ENCODE assay signal across 7 mouse cellular contexts in the genomic region with DNA sequence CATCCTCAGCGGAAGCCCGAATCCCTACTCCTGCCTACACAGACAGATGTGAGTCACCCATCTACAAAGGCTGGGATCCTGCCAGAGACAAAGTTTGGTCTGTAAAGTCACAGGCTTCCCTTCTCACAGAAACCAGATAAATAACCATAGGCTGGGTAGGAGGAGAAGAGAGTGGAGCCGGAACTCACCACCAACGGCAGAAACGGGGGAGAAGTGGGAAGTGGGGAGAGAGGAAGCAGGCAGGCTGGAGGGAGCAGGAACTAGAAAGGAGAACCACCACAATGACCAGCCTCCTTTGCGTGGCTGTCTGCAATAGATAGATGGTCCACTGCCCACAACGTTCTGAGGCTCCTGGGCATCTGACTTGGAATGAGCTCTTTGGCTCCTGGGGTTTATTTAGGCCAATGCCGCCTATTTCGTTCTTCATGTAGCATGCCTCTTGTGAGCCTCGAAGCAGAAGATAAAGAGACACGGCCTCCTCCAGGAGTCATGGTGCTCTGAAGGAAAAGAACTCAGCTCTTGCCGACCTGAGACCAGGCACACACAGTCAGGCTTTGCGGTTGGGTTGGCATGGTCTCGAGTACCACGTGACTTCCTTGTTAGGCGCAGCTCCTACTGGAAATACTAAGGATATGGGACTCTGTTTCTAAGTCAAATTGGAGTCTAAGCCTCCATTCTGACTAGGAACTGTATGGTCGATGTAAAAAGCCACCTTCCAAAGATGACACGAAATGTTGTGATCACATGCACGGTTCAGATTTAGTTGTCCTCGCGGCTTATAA. TPM values are rescaled to one million over a fixed set of nuclear protein-coding genes. Genes with fewer than 3 reads are reported as not detected.
DNase-seq lines count a peak whose midpoint lies in the region; ATAC-seq and TF ChIP-seq lines count a peak whose summit lies in the region.

No protein-coding gene starts in this region.

- H3K36me3 ChIP-seq in liver, adult 2 months (ENCODE audit: control insufficient read depth, insufficient read depth, low read length): no peaks in the 10 kb centered on the region
- H3K36me3 ChIP-seq in liver, embryonic 12.5 days: no peaks in the 10 kb centered on the region

- no peak overlapping the region for H3K27ac ChIP-seq in liver, adult 2 months (replicated peaks; ENCODE audit: insufficient read depth, low read depth, low read length)
- H3K27ac ChIP-seq in liver, embryonic 12.5 days: no peak overlapping the region
- H3K27ac ChIP-seq in gastrocnemius, adult 2 months: no peak overlapping the region

- no peaks in the 10 kb centered on the region for H3K9me3 ChIP-seq in liver, embryonic 12.5 days (replicated peaks)

- no peak overlapping the region for H3K9ac ChIP-seq in liver, adult 2 months (ENCODE audit: low read depth, low read length)
- no peak overlapping the region for H3K9ac ChIP-seq in liver, embryonic 12.5 days

- intact Hi-C loops in gastrocnemius, adult 2 months (cut with DNase I): no loop called here

- H3K4me3 ChIP-seq in liver, adult 2 months (ENCODE audit: insufficient read depth, low read depth, low read length): no peak overlapping the region
- no peak overlapping the region for H3K4me3 ChIP-seq in liver, embryonic 12.5 days
- no peak overlapping the region for H3K4me3 ChIP-seq in gastrocnemius, adult 2 months

- peak; percentile 26 for DNase-seq in liver, adult 2 months (ENCODE audit: extremely low read depth, low read depth, low spot score)
- peak; percentile 70 for DNase-seq in adrenal gland, adult 8-10 months
- peak; percentile 68 for DNase-seq in layer of hippocampus, adult 9-11 months
- peak; percentile 71 for DNase-seq in right cerebral cortex, postnatal 25 days
- no peak for DNase-seq in gastrocnemius, adult 2 months
- no peak for DNase-seq in thymus, postnatal 0 days (ENCODE audit: low spot score)

- WGBS in liver, adult 2 months: 83% methylated on average over 21 of the region's 21 CpGs
- 51% methylated on average over 21 of the region's 21 CpGs for WGBS in liver, embryonic 12.5 days (ENCODE audit: insufficient replicate concordance)

- no peaks in the 10 kb centered on the region for H3K27me3 ChIP-seq in liver, adult 2 months (ENCODE audit: control insufficient read depth, insufficient read depth, low read length)
- no peaks in the 10 kb centered on the region for H3K27me3 ChIP-seq in liver, embryonic 12.5 days (replicated peaks)

- TF ChIP-seq CTCF in liver, adult 2 months (IDR thresholded peaks at IDR 0.05; ENCODE audit: low read depth, low read length): no peak
- no peak for TF ChIP-seq CTCF in gastrocnemius, adult 2 months (IDR thresholded peaks at IDR 0.05)

- TF ChIP-seq POLR2A in liver, adult 2 months (IDR thresholded peaks at IDR 0.05; ENCODE audit: extremely low read depth, insufficient read depth, low read length): no peak

- ATAC-seq in liver, embryonic 12.5 days: no peak

- no peaks in the 10 kb centered on the region for H3K4me1 ChIP-seq in liver, adult 2 months (ENCODE audit: control insufficient read depth, insufficient read depth, low read length)
- H3K4me1 ChIP-seq in liver, embryonic 12.5 days: peaks cover 22% of the 10 kb centered on the region

- no peaks in the 10 kb centered on the region for H3K79me2 ChIP-seq in liver, adult 2 months (ENCODE audit: control insufficient read depth, insufficient read depth, low read length)

- H3K4me2 ChIP-seq in liver, embryonic 12.5 days: no peak overlapping the region

RNA-seq across cellular contexts. Expression of gene Pak1, which starts 23.0 kb away (rescaled TPM):
- total RNA-seq in liver, adult 2 months (2014; rRNA removed): 2.8 and 3.0 TPM in 2 replicates
- 0.73 and 1.2 TPM in 2 replicates for polyA plus RNA-seq in liver, adult 2 months (2012; rRNA removed)
- 8.5 and 8.9 TPM in 2 replicates for polyA plus RNA-seq in liver, embryonic 12.5 days (2016; fragmentation: Nextera tagmentation; extraction: Ambion mirVana)
- total RNA-seq in adrenal gland, adult 8-10 months (2022): 10 to 100 TPM; 15.8 to 35.1 (median 27.8) TPM
- total RNA-seq in gastrocnemius, adult 2 months (2021): 10 to 100 TPM; 17.4 to 23.7 TPM
- 17.2 and 23.6 TPM in 2 replicates for polyA plus RNA-seq in thymus, postnatal 0 days (2015; fragmentation: Nextera tagmentation; extraction: Ambion mirVana)

RNA-seq across cellular contexts. Expression of gene Aqp11, which starts 27.3 kb away (rescaled TPM):
- 17.1 and 22.2 TPM in 2 replicates for total RNA-seq in liver, adult 2 months (2014; rRNA removed)
- polyA plus RNA-seq in liver, adult 2 months (2012; rRNA removed): 36.8 and 40.2 TPM in 2 replicates
- polyA plus RNA-seq in liver, embryonic 12.5 days (2016; fragmentation: Nextera tagmentation; extraction: Ambion mirVana): 12.1 and 12.8 TPM in 2 replicates
- 1 to 10 TPM; 1.8 to 6.1 (median 3.3) TPM for total RNA-seq in adrenal gland, adult 8-10 months (2022)
- total RNA-seq in gastrocnemius, adult 2 months (2021): under 1 TPM; 0.81 to 0.89 TPM
- 368 and 376 TPM in 2 replicates for polyA plus RNA-seq in thymus, postnatal 0 days (2015; fragmentation: Nextera tagmentation; extraction: Ambion mirVana)

Comparison
In these comparisons a context has a peak if more than half of its experiments do, and no peak if none do; other contexts are left out.
1. DNase-seq: peak in liver, adult 2 months (single experiment), adrenal gland, adult 8-10 months (single experiment), layer of hippocampus, adult 9-11 months (single experiment) and right cerebral cortex, postnatal 25 days (single experiment); none in gastrocnemius, adult 2 months (single experiment) and thymus, postnatal 0 days (single experiment).